Mouse (Mus musculus): ENCODE results near the gene Nbl1. TPM values are rescaled to one million over a fixed set of nuclear protein-coding genes. Genes with fewer than 3 reads are reported as not detected.

The Nbl1 gene
- total RNA-seq, 2 experiments from 2014 or later: 73.0 to 76.2 TPM

DNA sequence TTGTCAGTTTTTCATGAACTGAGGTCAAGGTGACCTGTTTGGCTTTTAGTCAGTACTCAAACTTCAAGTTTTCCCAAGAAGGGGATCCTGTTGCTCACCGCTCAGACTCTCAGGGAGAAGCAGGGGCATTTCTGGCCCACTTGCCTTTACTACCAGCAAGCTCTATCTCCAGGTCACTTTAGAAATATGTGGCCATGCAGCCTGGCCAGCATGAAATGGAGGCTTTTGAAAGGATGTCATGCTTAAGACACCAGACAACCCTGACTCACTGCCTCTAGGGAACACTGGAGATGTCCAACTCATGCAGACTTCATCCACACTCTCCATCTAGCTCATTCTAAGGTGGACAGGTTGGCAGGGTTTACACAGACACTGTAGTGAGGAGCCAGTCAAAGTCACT is 12.7 kb upstream of the Nbl1 start:
- intact Hi-C loops (cut with DNase I): no loop called here
- no peak for DNase-seq (ENCODE audit: low spot score in 2 of 2)

DNA sequence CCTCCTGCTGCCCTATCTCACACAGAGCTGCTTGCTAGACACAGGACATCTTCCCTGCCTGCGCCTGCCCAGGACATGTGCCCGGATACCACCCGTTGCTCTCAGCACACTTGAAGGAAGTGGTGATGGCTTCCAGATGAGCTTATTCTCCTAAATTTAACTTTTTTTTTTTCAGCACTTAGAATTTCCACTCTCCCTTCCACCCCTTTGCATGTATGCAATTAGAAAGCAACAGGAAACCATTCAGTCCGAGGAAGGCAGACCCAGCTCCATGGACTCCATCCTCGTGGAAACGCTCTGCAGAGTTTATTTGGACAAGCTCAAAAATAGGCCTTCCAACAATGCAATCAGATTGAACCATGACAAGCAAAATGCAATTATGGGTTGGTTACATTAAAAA is 8.8 kb upstream of the Nbl1 start:
- DNase-seq (ENCODE audit: low spot score in 2 of 2): no peak

DNA sequence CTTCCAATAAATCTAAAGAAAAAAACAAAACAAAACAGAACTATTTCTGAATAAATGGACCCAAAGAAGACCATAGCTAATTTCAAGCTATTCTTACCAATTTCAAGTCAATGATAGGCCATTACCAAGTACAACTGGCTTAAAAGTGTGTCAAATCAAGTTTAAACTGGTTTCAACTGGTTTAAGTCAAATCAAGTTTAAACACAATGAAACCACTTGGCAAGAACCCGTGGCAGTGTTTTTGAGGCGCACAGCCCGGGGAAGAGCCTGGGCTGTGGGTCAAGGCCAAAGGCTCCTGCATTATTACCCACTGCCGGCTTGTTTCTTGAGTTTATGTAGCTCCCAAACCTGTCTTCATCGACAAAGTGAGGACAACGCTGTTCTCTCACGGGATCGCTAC is 7.5 kb upstream of the Nbl1 start:
- DNase-seq (ENCODE audit: low spot score in 2 of 2): no peak

More for the DNA sequence above, 8.8 kb upstream of the Nbl1 start:
- intact Hi-C loops (cut with DNase I): no loop called here

GRCm38 (mm10) chr4:139096201-139096600 is 3.4 kb upstream of the Nbl1 start:
- intact Hi-C loops (cut with DNase I): no loop called here
- no peak for DNase-seq (ENCODE audit: low spot score in 2 of 2)

More for the DNA sequence above, 7.5 kb upstream of the Nbl1 start:
- intact Hi-C loops (cut with DNase I): no loop called here

- intact Hi-C loops (cut with DNase I): no loop called here
- no peak for DNase-seq (ENCODE audit: low spot score in 2 of 2)
These were observed 2.6 kb upstream of the Nbl1 start for GRCm38 (mm10) chr4:139095406-139095805.

DNA sequence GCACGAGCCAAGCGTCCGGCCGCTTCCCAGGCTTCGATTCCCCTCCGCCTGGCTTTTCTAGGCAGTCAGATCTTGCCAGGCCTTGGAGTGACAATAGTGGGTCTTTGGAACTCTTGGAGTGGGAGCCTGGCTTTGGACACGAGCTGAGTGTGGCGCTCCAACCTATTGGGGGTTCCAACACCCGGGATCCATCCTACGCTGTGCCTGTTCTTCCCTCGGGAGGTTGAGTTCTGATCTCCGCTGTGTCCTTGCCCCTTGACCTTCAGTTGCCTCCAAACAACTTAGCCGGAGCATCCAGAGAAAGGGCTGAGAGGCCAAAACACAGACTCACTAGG is 370 bp upstream of the Nbl1 start:
- DNase-seq (ENCODE audit: low spot score in 2 of 2): no peak
- intact Hi-C loops (cut with DNase I): no loop called here

GRCm38 (mm10) chr4:139091478-139092355 is 1.1 kb downstream of the Nbl1 start:
- intact Hi-C loops (cut with DNase I): no loop called here
- no peak for DNase-seq (ENCODE audit: low spot score in 2 of 2)

- no peak for DNase-seq (ENCODE audit: low spot score in 2 of 2)
- intact Hi-C loops (cut with DNase I): no loop called here
These were observed 1.7 kb downstream of the Nbl1 start for GRCm38 (mm10) chr4:139091066-139091465.

- intact Hi-C loops (cut with DNase I): no loop called here
- no peak for DNase-seq (ENCODE audit: low spot score in 2 of 2)
These were observed 2.4 kb downstream of the Nbl1 start for GRCm38 (mm10) chr4:139090303-139090940.

- no peak for DNase-seq (ENCODE audit: low spot score in 2 of 2)
- intact Hi-C loops (cut with DNase I): loop anchor here (5.0 kb wide), 1 partner anchor 248 kb away; no protein-coding TSS in a partner anchor
These were observed 3.7 kb downstream of the Nbl1 start for GRCm38 (mm10) chr4:139088982-139089671.

- no peak for DNase-seq (ENCODE audit: low spot score in 2 of 2)
- intact Hi-C loops (cut with DNase I): loop anchor here (1.0 to 5.0 kb wide), 3 partner anchors 165 to 250 kb away; no protein-coding TSS in a partner anchor
These were observed 5.8 kb downstream of the Nbl1 start for GRCm38 (mm10) chr4:139086984-139087383.

- peak; percentile 75 to 83 for DNase-seq (ENCODE audit: low spot score in 2 of 2)
- intact Hi-C loops (cut with DNase I): loop anchor here (1.0 to 5.0 kb wide), 3 partner anchors 166 to 251 kb away; no protein-coding TSS in a partner anchor
These were observed 6.8 kb downstream of the Nbl1 start for GRCm38 (mm10) chr4:139086037-139086436.

DNA sequence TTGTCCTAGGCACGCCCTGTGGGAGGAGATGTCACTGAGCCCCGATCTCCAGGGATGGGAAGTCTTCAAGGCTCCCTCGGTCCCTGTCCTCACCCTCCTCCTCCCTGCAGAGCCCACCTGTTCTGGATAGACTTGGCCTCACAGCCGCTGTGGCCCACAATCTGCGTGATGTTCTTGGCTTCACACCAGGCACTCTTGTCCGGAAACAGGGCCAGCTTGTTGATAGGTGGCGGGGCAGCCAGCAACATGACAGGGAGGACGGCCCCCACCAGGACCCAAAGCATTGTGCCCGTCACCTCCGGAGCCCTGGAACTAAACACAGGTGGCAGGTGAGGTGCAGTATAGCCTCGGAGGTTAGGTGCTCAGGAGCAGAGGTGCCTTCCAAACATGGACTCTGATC is 7.5 kb downstream of the Nbl1 start:
- DNase-seq (ENCODE audit: low spot score in 2 of 2): no peak
- intact Hi-C loops (cut with DNase I): loop anchor here (5.0 kb wide), 1 partner anchor 252 kb away; no protein-coding TSS in a partner anchor

DNA sequence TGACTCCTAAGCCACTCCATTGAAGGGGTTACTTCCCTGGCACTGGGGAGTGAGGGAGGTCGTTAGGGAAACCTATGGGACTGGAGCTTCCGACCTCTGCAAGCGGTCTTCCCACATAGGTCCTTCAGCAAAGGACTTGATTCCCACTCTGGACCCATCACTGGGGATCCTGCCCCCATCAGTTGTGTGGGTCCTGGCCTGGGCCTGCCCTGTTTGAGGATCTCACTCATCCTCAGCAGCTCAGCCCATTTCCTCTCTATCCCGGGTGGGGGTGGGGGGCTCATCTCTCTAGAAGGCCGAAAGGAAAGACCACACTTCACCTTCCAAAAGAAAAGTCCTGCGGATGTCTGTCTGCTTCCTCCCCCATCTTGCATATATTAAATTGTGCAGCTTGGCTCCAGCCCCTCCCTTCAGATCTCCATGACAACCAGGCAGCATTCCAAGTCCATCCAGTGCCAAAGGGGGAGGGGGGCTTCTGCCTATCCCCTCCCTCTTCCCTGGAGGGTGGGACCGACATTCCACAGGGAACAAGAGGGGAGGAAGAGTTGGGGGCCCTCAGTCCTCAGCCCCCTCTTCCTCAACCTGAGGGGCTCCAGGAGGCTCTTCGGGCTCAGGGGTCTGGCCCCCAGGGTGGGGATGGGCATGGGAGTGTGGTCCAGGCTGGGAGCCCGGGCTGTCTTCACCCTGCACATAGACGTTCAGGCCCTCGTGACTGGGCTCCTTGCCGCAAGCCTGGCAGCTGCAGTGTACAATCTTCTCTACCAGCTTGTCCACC is 9.8 kb downstream of the Nbl1 start:
- no peak for DNase-seq (ENCODE audit: low spot score in 2 of 2)
- intact Hi-C loops (cut with DNase I): no loop called here

- intact Hi-C loops (cut with DNase I): no loop called here
- DNase-seq (ENCODE audit: low spot score in 2 of 2): no peak
These were observed 11.4 kb downstream of the Nbl1 start for GRCm38 (mm10) chr4:139081270-139081931.

GRCm38 (mm10) chr4:139080259-139080658 is 12.5 kb downstream of the Nbl1 start:
- intact Hi-C loops (cut with DNase I): no loop called here
- DNase-seq (ENCODE audit: low spot score in 2 of 2): no peak

DNA sequence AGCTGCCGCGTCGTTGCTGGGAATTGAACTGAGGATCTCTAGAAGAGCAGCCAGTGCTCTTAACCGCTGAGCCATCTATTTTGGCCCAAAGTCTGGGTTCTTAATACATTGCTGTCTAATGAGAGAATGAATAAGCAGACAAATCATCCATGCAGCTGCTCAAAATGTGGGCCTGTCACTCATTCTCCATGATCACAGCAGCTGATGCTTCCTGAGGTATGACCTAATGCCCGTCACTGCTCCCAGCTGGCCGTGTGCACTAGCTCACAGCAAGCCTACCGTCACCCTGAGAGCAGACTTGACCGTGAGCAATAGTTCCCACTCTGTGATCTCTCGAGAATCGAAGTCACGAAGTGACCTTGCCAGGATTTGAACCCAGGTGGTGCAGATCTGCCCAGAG is 13.4 kb downstream of the Nbl1 start:
- intact Hi-C loops (cut with DNase I): loop anchor here (2.0 kb wide), 1 partner anchor 157 kb away; no protein-coding TSS in a partner anchor
- DNase-seq (ENCODE audit: low spot score in 2 of 2): no peak

GRCm38 (mm10) chr4:139078726-139079125 is 14.1 kb downstream of the Nbl1 start:
- no peak for DNase-seq (ENCODE audit: low spot score in 2 of 2)
- intact Hi-C loops (cut with DNase I): loop anchor here (2.0 kb wide), 1 partner anchor 156 kb away; no protein-coding TSS in a partner anchor

GRCm38 (mm10) chr4:139078313-139078712 is 14.5 kb downstream of the Nbl1 start:
- intact Hi-C loops (cut with DNase I): loop anchor here (2.0 kb wide), 1 partner anchor 156 kb away; no protein-coding TSS in a partner anchor
- DNase-seq (ENCODE audit: low spot score in 2 of 2): no peak

Data from left cerebral cortex, postnatal 36 days (tissue).